In the genomic region with DNA sequence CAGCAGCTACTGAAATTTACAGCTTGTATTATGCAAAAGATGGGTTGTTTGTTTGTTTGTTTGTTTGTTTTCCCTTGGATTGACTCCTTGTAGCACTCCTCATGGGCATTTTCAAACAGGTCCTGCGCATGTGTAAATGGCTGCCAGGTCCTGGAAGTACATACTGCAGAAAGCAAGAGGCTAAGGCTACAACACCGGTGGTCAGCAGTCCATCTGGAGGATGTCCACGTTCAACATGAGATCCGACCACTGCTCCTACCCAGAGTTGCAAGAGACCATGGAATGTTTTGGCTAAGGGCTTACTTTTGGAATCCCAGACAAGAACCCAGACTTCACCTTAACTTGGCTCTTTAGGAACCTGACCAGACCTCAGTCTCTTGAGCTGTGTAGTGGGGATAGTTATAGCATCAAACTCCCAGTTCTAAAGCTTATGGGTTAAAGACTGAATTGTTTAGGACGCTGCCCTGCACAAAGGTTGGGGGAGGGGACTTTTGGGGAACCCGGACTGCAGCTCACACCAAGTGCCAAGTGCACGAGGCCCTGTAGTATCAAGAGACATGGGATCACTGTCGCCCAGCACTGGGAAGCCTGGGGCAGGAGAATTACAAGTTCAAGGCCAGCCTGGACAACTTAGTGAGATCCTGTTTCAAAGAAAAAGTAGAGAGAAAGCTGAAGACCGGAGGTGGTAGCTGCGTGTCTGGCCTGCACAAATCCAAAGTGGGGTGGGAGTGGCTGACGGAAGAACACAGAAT, we compare ENCODE assay signal across 8 mouse cellular contexts. TPM values are rescaled to one million over a fixed set of nuclear protein-coding genes. Genes with fewer than 3 reads are reported as not detected.
DNase-seq lines count a peak whose midpoint lies in the region; ATAC-seq and TF ChIP-seq lines count a peak whose summit lies in the region.

No protein-coding gene starts in this region.

- no peaks in the 10 kb centered on the region for H3K27me3 ChIP-seq in spleen, adult 2 months (ENCODE audit: control insufficient read depth, insufficient read depth, low read length)
- peaks cover 6% of the 10 kb centered on the region; the same call in 1 of the 2 replicates for H3K27me3 ChIP-seq in forebrain, embryonic 13.5 days
- H3K27me3 ChIP-seq in liver, embryonic 12.5 days (replicated peaks), result peaks cover 7% of the 10 kb centered on the region; the same call in 1 of the 2 replicates
- no peaks in the 10 kb centered on the region for H3K27me3 ChIP-seq in stomach, postnatal 0 days (ENCODE audit: control insufficient read depth, insufficient read depth, low read length)

- H3K4me2 ChIP-seq in forebrain, embryonic 13.5 days, result peak overlapping the region; percentile 93
- peak overlapping the region; percentile 99 for H3K4me2 ChIP-seq in liver, embryonic 12.5 days
- H3K4me2 ChIP-seq in stomach, postnatal 0 days (replicated peaks; ENCODE audit: low read depth), result peak overlapping the region; percentile 94

- H3K9me3 ChIP-seq in forebrain, embryonic 13.5 days (replicated peaks), result no peaks in the 10 kb centered on the region
- H3K9me3 ChIP-seq in liver, embryonic 12.5 days (replicated peaks), result no peaks in the 10 kb centered on the region
- no peaks in the 10 kb centered on the region for H3K9me3 ChIP-seq in stomach, postnatal 0 days (ENCODE audit: control insufficient read depth, low read length)

- peaks cover 17% of the 10 kb centered on the region; the same call in 1 of the 2 replicates for H3K4me1 ChIP-seq in spleen, adult 2 months (ENCODE audit: control insufficient read depth, insufficient read depth, insufficient read length)
- H3K4me1 ChIP-seq in forebrain, embryonic 13.5 days, result peaks cover 19% of the 10 kb centered on the region
- peaks cover 62% of the 10 kb centered on the region for H3K4me1 ChIP-seq in liver, embryonic 12.5 days
- 0 out of 2 replicates have a peak, but pooled peaks cover 3% of the 10 kb centered on the region for H3K4me1 ChIP-seq in stomach, postnatal 0 days (replicated peaks; ENCODE audit: control insufficient read depth, insufficient read depth)

- H3K4me3 ChIP-seq in spleen, adult 2 months (ENCODE audit: extremely low read depth, insufficient read depth, insufficient read length), result peak overlapping the region; percentile 83
- H3K4me3 ChIP-seq in forebrain, embryonic 13.5 days, result peak overlapping the region; percentile 68
- H3K4me3 ChIP-seq in liver, embryonic 12.5 days, result peak overlapping the region; percentile 83
- peak overlapping the region; percentile 70 for H3K4me3 ChIP-seq in stomach, postnatal 0 days (ENCODE audit: low read depth, low read length)

- peaks cover 2% of the 10 kb centered on the region; the same call in 1 of the 2 replicates for H3K36me3 ChIP-seq in spleen, adult 2 months (ENCODE audit: control insufficient read depth, insufficient read depth, low read length)
- H3K36me3 ChIP-seq in forebrain, embryonic 13.5 days (ENCODE audit: poor library complexity, severe bottlenecking), result no peaks in the 10 kb centered on the region
- H3K36me3 ChIP-seq in liver, embryonic 12.5 days, result 0 out of 2 replicates have a peak, but pooled peaks cover 3% of the 10 kb centered on the region
- H3K36me3 ChIP-seq in stomach, postnatal 0 days (ENCODE audit: control insufficient read depth, insufficient read depth, low read length), result no peaks in the 10 kb centered on the region

- WGBS in spleen, adult 2 months, result 49% methylated on average over 11 of the region's 11 CpGs
- 64% methylated on average over 11 of the region's 11 CpGs for WGBS in forebrain, embryonic 13.5 days
- 55% methylated on average over 11 of the region's 11 CpGs for WGBS in liver, embryonic 12.5 days (ENCODE audit: insufficient replicate concordance)
- 52% methylated on average over 11 of the region's 11 CpGs for WGBS in stomach, postnatal 0 days

- TF ChIP-seq POLR2A in spleen, adult 2 months (IDR thresholded peaks at IDR 0.05; ENCODE audit: low read depth, low read length), result no peak

- no peak for TF ChIP-seq CTCF in spleen, adult 2 months (IDR thresholded peaks at IDR 0.05; ENCODE audit: extremely low read depth, insufficient read depth, insufficient read length, insufficient replicate concordance)
- TF ChIP-seq CTCF in stomach, postnatal 0 days (IDR thresholded peaks at IDR 0.05; ENCODE audit: low read depth), result no peak

- no peak for TF ChIP-seq EP300 in stomach, postnatal 0 days (optimal IDR thresholded peaks at IDR 0.05)

- H3K27ac ChIP-seq in spleen, adult 2 months (ENCODE audit: insufficient read depth, low read length), result peak overlapping the region; percentile 20
- H3K27ac ChIP-seq in forebrain, embryonic 13.5 days, result no peak overlapping the region
- H3K27ac ChIP-seq in liver, embryonic 12.5 days, result peak overlapping the region; percentile 88; the same call in 1 of the 2 replicates
- H3K27ac ChIP-seq in stomach, postnatal 0 days (replicated peaks), result no peak overlapping the region

- H3K9ac ChIP-seq in forebrain, embryonic 13.5 days, result no peak overlapping the region
- peak overlapping the region; percentile 88 for H3K9ac ChIP-seq in liver, embryonic 12.5 days
- H3K9ac ChIP-seq in stomach, postnatal 0 days (ENCODE audit: low read length), result no peak overlapping the region; the same call in 1 of the 2 replicates

- no peak for DNase-seq in spleen, adult 2 months (ENCODE audit: low read depth in 1 of 2, low spot score in 2 of 2)
- DNase-seq in spleen, postnatal 10 days (ENCODE audit: low spot score in 2 of 2), result no peak
- DNase-seq in stomach, postnatal 0 days (ENCODE audit: low spot score), result no peak
- no peak for DNase-seq in thymus, postnatal 10 days (ENCODE audit: low spot score in 2 of 2)
- DNase-seq in MN1 (ENCODE audit: low spot score), result no peak

- no peak for ATAC-seq in forebrain, embryonic 13.5 days
- no peak for ATAC-seq in liver, embryonic 12.5 days
- ATAC-seq in stomach, postnatal 0 days (ENCODE audit: low FRiP score, low TSS enrichment), result no peak
- ATAC-seq in megakaryocyte progenitor cell, adult 5-6 weeks (replicated peaks; ENCODE audit: poor library complexity), result no peak

RNA-seq across cellular contexts. Expression of gene Aldh2, which starts 1.4 kb away (rescaled TPM):
- polyA plus RNA-seq in spleen, adult 2 months (2012; rRNA removed), result 384 and 386 TPM in 2 replicates
- polyA plus RNA-seq in forebrain, embryonic 13.5 days (2015; fragmentation: Nextera tagmentation; extraction: Ambion mirVana), result 80.8 and 98.1 TPM in 2 replicates
- 143 and 146 TPM in 2 replicates for polyA plus RNA-seq in liver, embryonic 12.5 days (2016; fragmentation: Nextera tagmentation; extraction: Ambion mirVana)
- 136 and 145 TPM in 2 replicates for polyA plus RNA-seq in stomach, postnatal 0 days (2015; fragmentation: Nextera tagmentation; extraction: Ambion mirVana)
- 96.3 and 108 TPM in 2 replicates for total RNA-seq in megakaryocyte progenitor cell, adult 5-6 weeks (2015)
- total RNA-seq in megakaryocyte progenitor cell, adult 5-6 weeks (2017), result 388 and 445 TPM in 2 replicates

RNA-seq across cellular contexts. Expression of gene Acad12, which starts 26.5 kb away (rescaled TPM):
- polyA plus RNA-seq in spleen, adult 2 months (2012; rRNA removed), result 3.9 and 5.5 TPM in 2 replicates
- 1.0 TPM in 2 replicates for polyA plus RNA-seq in forebrain, embryonic 13.5 days (2015; fragmentation: Nextera tagmentation; extraction: Ambion mirVana)
- polyA plus RNA-seq in liver, embryonic 12.5 days (2016; fragmentation: Nextera tagmentation; extraction: Ambion mirVana), result 1.6 and 1.9 TPM in 2 replicates
- 2.3 and 2.6 TPM in 2 replicates for polyA plus RNA-seq in stomach, postnatal 0 days (2015; fragmentation: Nextera tagmentation; extraction: Ambion mirVana)
- total RNA-seq in megakaryocyte progenitor cell, adult 5-6 weeks (2015), result 4.1 and 4.5 TPM in 2 replicates
- 1.5 and 4.2 TPM in 2 replicates for total RNA-seq in megakaryocyte progenitor cell, adult 5-6 weeks (2017)

RNA-seq across cellular contexts. Expression of gene Mapkapk5, which starts 46.5 kb away (rescaled TPM):
- polyA plus RNA-seq in spleen, adult 2 months (2012; rRNA removed), result 17.9 and 18.9 TPM in 2 replicates
- polyA plus RNA-seq in forebrain, embryonic 13.5 days (2015; fragmentation: Nextera tagmentation; extraction: Ambion mirVana), result 53.0 and 57.0 TPM in 2 replicates
- 33.6 and 35.8 TPM in 2 replicates for polyA plus RNA-seq in liver, embryonic 12.5 days (2016; fragmentation: Nextera tagmentation; extraction: Ambion mirVana)
- polyA plus RNA-seq in stomach, postnatal 0 days (2015; fragmentation: Nextera tagmentation; extraction: Ambion mirVana), result 25.0 and 28.6 TPM in 2 replicates
- total RNA-seq in megakaryocyte progenitor cell, adult 5-6 weeks (2015), result 102 TPM in 2 replicates
- total RNA-seq in megakaryocyte progenitor cell, adult 5-6 weeks (2017), result 115 and 127 TPM in 2 replicates

RNA-seq across cellular contexts. Expression of gene Adam1a, which starts 47.0 kb away (rescaled TPM):
- polyA plus RNA-seq in spleen, adult 2 months (2012; rRNA removed), result 2.1 and 2.8 TPM in 2 replicates
- 3.1 and 3.8 TPM in 2 replicates for polyA plus RNA-seq in forebrain, embryonic 13.5 days (2015; fragmentation: Nextera tagmentation; extraction: Ambion mirVana)
- 0.26 and 0.54 TPM in 2 replicates for polyA plus RNA-seq in liver, embryonic 12.5 days (2016; fragmentation: Nextera tagmentation; extraction: Ambion mirVana)
- 0.50 and 0.56 TPM in 2 replicates for polyA plus RNA-seq in stomach, postnatal 0 days (2015; fragmentation: Nextera tagmentation; extraction: Ambion mirVana)
- 1.5 and 2.0 TPM in 2 replicates for total RNA-seq in megakaryocyte progenitor cell, adult 5-6 weeks (2015)
- 1.2 and 2.3 TPM in 2 replicates for total RNA-seq in megakaryocyte progenitor cell, adult 5-6 weeks (2017)

RNA-seq across cellular contexts. Expression of gene Gm42878, which starts 47.0 kb away (rescaled TPM):
- 0.19 TPM in 1 of 2 replicates, not detected in the other for polyA plus RNA-seq in spleen, adult 2 months (2012; rRNA removed)
- not detected in 2 replicates for polyA plus RNA-seq in forebrain, embryonic 13.5 days (2015; fragmentation: Nextera tagmentation; extraction: Ambion mirVana)
- not detected in 2 replicates for polyA plus RNA-seq in liver, embryonic 12.5 days (2016; fragmentation: Nextera tagmentation; extraction: Ambion mirVana)
- not detected in 2 replicates for polyA plus RNA-seq in stomach, postnatal 0 days (2015; fragmentation: Nextera tagmentation; extraction: Ambion mirVana)
- not detected in 2 replicates for total RNA-seq in megakaryocyte progenitor cell, adult 5-6 weeks (2015)
- total RNA-seq in megakaryocyte progenitor cell, adult 5-6 weeks (2017), result 0.08 TPM in 1 of 2 replicates, not detected in the other

Comparison
In these comparisons a context has a peak if more than half of its experiments do, and no peak if none do; other contexts are left out.
1. H3K27ac ChIP-seq: peak in spleen, adult 2 months (single experiment) and liver, embryonic 12.5 days (single experiment); none in forebrain, embryonic 13.5 days (single experiment) and stomach, postnatal 0 days (single experiment).
2. Peak in every context shown above with its lines, with median percentiles within 50 percentile points of each other: H3K4me3 ChIP-seq and H3K4me2 ChIP-seq.